Mouse (Mus musculus) brown adipose tissue, adult 24 weeks (tissue): ENCODE data around the gene Lamtor2. TPM values are rescaled to one million over a fixed set of nuclear protein-coding genes. Genes with fewer than 3 reads are reported as not detected.
A peak's percentile ranks its signal among the peaks of the same experiment; 100 is the strongest.

Experiments
- H3K27ac ChIP-seq: fragments of 200-500 bp; replicated peaks from 2 replicates; pipeline ENCODE4 v1.5.1; 2012; ENCODE audit warnings: low read depth, mild to moderate bottlenecking, low read length
- H3K4me1 ChIP-seq: fragments of 200-500 bp; 2 replicates; pipeline ENCODE4 v1.6.1; 2012; ENCODE audit warnings: low read length, mixed read lengths; ENCODE audit not compliant: control insufficient read depth, insufficient read depth, insufficient read length
- H3K4me3 ChIP-seq: fragments of 200-500 bp; 2 replicates; pipeline ENCODE4 v1.5.1; 2012; ENCODE audit warnings: low read depth, mild to moderate bottlenecking, low read length, moderate library complexity; ENCODE audit not compliant: insufficient read depth
- polyA plus RNA-seq: library from polyadenylated mRNA; stranded (reverse); fragments of >200 nt; gene quantifications from 2 replicates; pipeline ENCODE4 v1.2.4, GENCODE M21; 2012; ENCODE audit not compliant: missing spikeins, insufficient read depth, insufficient read length

Lamtor2 gene
- polyA plus RNA-seq, 1 experiment, result 209 TPM

DNA sequence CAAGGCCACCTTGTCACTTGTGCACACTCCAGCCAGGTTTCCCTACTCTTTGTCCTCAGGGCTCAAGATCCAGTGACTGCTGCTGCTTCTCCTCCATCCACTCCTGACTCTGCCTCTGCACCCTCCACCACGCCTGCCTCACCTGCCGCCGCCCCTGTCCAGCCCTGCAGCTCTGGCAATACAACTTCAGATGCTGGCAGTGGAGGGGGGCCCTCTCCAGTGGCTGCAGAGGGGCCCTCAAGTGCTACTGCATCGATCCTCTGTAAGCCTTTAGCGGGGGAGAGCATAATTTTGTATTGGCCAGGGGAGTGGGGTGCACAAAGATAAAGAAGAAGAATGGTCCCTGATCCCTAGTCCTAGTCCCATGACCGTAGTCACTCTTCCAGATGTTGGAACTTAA, 2.9 kb upstream of the Lamtor2 start:
- H3K4me3 ChIP-seq, result no peak overlapping the region
- no peak overlapping the region for H3K27ac ChIP-seq
- H3K4me1 ChIP-seq, result 0 out of 2 replicates have a peak, but pooled peaks cover 3% of the 10 kb centered on the region

DNA sequence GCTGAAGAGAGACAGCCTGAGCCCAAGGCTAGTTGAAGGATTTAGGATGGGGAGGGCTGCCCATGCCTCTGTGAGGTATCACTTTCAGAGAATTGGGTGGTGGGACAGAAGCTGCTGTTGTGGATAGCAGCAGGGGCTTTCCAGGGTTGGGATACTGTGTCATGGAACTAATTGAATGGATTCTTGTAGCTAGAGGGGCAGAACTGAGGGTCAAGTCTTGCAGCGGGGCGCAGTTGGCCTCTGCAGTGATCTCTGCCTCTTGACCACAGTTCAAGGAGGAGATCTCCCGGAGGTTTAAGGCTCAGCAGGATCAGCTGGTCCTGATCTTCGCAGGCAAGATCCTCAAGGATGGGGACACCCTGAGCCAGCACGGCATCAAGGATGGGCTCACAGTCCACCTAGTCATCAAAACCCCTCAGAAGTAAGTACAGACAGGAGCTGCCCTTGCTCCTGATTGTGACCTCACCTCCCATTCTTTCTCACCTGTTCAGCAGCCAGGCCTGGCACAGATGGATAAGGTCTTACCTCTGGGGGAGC, 2.3 kb upstream of the Lamtor2 start:
- Histone ChIP-seq H3K27ac (no peak overlapping the region), H3K4me3 (no peak overlapping the region), H3K4me1 (0 out of 2 replicates have a peak, but pooled peaks cover 3% of the 10 kb centered on the region)

DNA sequence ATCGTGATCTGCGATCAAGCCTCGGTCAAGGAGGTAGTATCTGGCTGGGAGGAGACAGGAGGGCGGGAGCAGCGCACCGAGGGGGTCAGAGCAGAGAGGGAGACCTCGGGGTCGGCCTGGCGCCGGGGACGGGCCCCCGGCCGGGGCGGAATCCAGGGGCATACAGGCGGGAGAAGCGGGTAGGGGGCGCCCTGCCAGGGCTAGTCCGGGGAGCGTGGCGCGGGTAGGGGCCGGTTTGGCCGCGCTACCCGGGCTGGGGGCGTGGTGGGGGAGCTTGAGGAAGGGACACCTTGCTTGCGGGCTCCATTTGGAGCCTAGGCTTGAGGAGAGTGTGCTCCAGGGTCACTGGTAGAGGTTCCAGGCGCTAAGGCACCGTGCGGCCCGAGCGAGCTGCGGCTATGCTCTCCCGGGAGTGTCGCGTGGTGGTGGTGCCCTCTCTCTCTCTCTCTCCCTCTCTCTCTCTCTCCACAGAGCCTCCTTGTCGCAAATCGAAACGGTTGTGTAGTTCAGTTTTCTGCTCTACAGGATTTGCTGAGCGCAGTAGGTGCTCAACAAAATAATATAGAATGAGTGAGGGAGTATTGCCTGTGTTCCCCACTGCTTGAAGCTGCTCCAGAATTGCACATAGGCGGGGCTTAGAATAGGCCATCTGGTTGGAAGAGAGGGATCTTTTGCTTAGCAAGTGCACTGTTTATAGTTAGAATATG, 1.2 kb upstream of the Lamtor2 start:
- Histone ChIP-seq H3K27ac (peak overlapping the region; percentile 86), H3K4me1 (0 out of 2 replicates have a peak, but pooled peaks cover 3% of the 10 kb centered on the region), H3K4me3 (peak overlapping the region; percentile 79)

- 0 out of 2 replicates have a peak, but pooled peaks cover 3% of the 10 kb centered on the region for H3K4me1 ChIP-seq
- H3K4me3 ChIP-seq, result peak within 1 kb of the TSS; percentile 86
- H3K27ac ChIP-seq, result peak within 1 kb of the TSS; percentile 94
These were observed 628 bp upstream of the Lamtor2 start, which contains the start of gene Ubqln4 for GRCm38 (mm10) chr3:88553525-88553879. TSS of gene Ubqln4 (plus strand) at chr3:88553758.

DNA sequence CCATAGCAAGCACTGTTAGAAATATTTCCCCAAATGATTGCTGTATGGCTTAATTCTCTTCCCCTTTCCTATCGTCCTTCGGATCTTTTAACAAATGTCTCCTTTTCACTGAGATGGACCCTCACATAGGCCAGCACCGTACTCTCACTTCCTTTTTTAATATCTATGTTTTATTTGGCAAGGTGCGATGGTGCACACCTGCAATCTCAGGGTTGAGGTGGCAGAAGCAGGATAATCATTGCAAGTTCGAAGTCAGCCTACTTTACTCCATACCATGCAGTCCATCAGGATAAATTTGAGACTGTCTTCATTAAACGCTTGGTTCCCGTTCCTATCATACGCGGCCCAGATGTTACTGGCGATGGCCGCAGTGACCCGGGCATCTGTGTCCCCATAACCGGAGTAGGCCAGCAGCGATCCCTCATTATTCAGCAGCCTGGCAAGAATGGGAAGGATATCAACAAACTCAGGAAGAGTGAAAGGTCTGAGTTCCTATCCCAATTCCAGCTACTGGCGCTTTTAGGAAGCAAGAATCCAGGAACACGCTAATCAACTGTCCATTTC, 710 bp downstream of the Lamtor2 start:
- 0 out of 2 replicates have a peak, but pooled peaks cover 3% of the 10 kb centered on the region for H3K4me1 ChIP-seq
- H3K4me3 ChIP-seq, result peak overlapping the region; percentile 86
- peak overlapping the region; percentile 40 for H3K27ac ChIP-seq

DNA sequence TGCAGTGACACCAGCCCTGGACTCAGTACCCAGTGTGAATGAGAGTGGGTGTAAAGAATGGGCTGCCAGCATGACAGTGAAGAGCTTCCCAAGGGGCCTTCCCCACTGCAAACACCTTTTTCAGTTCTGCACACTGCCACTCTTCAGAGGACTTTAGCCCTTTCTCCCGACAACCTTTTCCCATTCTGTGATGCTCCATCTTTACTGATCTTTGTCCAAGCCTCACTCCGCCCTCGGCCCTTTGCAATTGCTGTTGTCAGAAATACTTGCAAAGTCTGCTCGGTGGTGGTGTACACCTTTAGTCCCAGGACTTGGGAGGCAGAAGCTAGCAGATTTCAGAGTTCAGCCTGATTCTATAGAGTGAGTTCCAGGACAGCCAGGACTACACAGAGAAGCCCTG, 1.3 kb downstream of the Lamtor2 start:
- Histone ChIP-seq H3K27ac (no peak overlapping the region), H3K4me3 (peak overlapping the region; percentile 86; the same call in 1 of the 2 replicates)

DNA sequence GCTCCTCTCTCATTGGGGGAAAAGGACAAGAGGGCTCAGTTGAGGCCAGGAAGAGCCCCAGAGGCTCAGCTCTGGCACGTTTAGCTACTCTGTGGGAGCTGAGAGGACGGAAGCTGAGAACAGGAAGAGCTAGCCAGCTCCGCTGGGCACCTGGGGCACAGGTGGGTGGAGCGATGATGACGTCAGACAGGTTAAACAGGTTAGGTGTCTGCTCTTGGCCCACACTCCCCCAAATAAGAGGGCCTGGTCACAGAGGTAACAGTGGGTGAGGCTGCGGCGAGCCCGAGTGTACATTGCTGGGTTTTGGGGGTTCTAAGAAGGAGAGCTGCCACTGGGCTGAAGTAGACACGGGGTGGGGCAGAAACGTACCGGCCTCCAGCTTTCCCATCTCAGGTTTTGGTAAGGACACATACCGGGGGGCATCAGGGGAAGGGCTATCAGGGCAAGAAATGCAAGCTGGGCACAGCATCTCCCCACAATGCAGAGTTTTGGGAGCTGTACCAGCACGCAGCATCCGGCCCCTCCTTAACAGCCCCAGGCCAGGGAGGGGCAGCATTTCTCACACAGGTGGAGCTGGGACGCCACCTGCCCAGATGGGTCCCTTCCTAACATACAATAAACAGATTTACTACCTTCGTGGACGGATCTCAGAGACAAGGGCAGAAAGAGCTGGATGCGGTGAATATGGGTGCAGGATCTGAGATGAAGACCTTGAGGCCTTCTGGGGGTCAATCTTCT, 4.5 kb downstream of the Lamtor2 start, which contains the start of gene Rab25:
Gene Rab25, minus strand, starts transcription at position 121 of the 738 bp plus-strand sequence.
- Histone ChIP-seq H3K4me3 (no peak within 1 kb of the TSS), H3K4me1 (0 out of 2 replicates have a peak, but pooled peaks cover 3% of the 10 kb centered on the region), H3K27ac (no peak within 1 kb of the TSS)

More for the DNA sequence above, 1.3 kb downstream of the Lamtor2 start:
- H3K4me1 ChIP-seq, result 0 out of 2 replicates have a peak, but pooled peaks cover 3% of the 10 kb centered on the region

DNA sequence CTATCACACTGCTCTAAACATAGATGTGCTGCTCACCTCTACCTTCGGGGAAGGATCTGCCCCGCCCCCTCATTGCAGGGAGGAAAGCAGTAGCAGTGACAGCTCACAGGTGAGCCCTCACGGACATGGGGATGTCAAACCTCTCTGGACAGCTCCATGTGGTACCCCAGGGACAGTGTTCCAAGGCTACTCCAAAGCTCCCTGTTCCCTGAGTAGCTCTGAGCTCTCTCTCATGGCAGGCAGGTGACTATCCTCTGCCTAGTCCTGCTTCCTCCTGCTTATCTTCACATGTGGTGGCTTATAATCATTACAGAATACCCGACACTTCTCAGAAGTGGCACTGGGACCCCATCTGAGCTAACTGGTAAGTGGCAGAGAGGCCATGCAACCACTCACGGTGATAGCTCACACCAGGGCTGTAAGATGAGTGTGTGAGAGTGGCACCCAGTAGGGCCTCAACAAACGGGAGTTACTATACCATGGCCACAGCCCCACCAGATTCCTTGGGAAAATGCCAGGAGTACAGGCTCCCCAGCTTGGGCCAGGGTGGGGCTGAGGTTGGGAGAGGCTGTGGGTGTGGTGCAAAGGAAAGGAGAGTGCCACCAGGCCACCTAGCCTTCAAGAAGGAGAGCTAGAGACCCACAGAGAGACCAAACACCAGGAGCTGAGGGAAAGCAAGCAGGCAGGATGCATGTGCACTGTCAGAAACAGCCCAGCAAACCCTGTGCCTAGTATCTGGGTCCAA, 6.0 kb downstream of the Lamtor2 start:
- Histone ChIP-seq H3K4me1 (0 out of 2 replicates have a peak, but pooled peaks cover 3% of the 10 kb centered on the region), H3K4me3 (no peak overlapping the region), H3K27ac (no peak overlapping the region)

GRCm38 (mm10) chr3:88544955-88545591, 7.8 kb downstream of the Lamtor2 start:
- H3K27ac ChIP-seq, result no peak overlapping the region
- H3K4me3 ChIP-seq, result no peak overlapping the region
- H3K4me1 ChIP-seq, result no peaks in the 10 kb centered on the region

DNA sequence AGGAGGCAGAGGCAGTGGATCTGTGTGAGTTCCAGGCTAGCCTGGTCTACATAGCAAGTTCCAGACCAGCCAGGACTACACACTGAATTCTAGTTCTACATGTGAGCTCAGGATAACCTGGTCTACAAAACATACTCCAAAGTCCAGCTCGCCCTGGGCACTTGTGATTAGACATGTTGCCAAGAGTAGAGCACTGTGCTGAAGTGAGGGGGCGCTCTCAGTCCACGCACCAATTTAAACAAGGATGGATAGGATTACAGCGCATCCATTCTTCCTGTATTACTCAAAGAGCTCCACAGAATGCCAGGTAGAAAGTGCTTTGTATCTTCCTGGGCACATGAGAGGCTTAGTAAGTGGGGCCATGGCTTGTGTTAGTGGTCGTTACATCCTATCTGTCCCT, 8.4 kb downstream of the Lamtor2 start:
- Histone ChIP-seq H3K4me1 (no peaks in the 10 kb centered on the region), H3K4me3 (no peak overlapping the region), H3K27ac (no peak overlapping the region)

GRCm38 (mm10) chr3:88543651-88544410, 9.0 kb downstream of the Lamtor2 start:
- no peak overlapping the region for H3K27ac ChIP-seq
- H3K4me1 ChIP-seq, result no peaks in the 10 kb centered on the region
- H3K4me3 ChIP-seq, result no peak overlapping the region

GRCm38 (mm10) chr3:88543174-88543573, 9.7 kb downstream of the Lamtor2 start:
- Histone ChIP-seq H3K4me3 (no peak overlapping the region), H3K4me1 (no peaks in the 10 kb centered on the region), H3K27ac (no peak overlapping the region)

GRCm38 (mm10) chr3:88542486-88542885, 10.4 kb downstream of the Lamtor2 start:
- Histone ChIP-seq H3K4me1 (no peaks in the 10 kb centered on the region), H3K27ac (no peak overlapping the region), H3K4me3 (no peak overlapping the region)
